26 mouse cellular contexts compared by ENCODE assay signal in genomic region chr5:53200825-53201224, GRCm38 (mm10). TPM values are rescaled to one million over a fixed set of nuclear protein-coding genes. Genes with fewer than 3 reads are reported as not detected.
DNase-seq lines count a peak whose midpoint lies in the region; ATAC-seq and TF ChIP-seq lines count a peak whose summit lies in the region.
"Had no signal": no experiment of that assay in that cellular context is flagged by ENCODE, and none has a peak within 500 bp of the region (broad histone marks: within the 10 kb centered on the region; RNA-seq: fewer than 3 reads in every experiment).

No protein-coding gene starts in this region.

- H3K9ac ChIP-seq in forebrain, postnatal 0 days = no peak overlapping the region
- no peak overlapping the region for H3K9ac ChIP-seq in forebrain, embryonic 11.5 days (ENCODE audit: low read length)
- H3K9ac ChIP-seq: forebrain, embryonic 13.5 days; heart, embryonic 12.5 days; hindbrain, embryonic 15.5 days; liver, embryonic 12.5 days had no signal

- H3K4me1 ChIP-seq in forebrain, postnatal 0 days (ENCODE audit: insufficient read depth) = 0 out of 2 replicates have a peak, but pooled peaks cover 11% of the 10 kb centered on the region
- H3K4me1 ChIP-seq in forebrain, embryonic 11.5 days (replicated peaks; ENCODE audit: control insufficient read depth, insufficient read depth, low read length) = no peaks in the 10 kb centered on the region
- H3K4me1 ChIP-seq: embryonic facial prominence, embryonic 10.5 days; heart, embryonic 12.5 days; liver, embryonic 12.5 days had no signal

- H3K9me3 ChIP-seq in forebrain, postnatal 0 days (ENCODE audit: low read length) = no peaks in the 10 kb centered on the region
- H3K9me3 ChIP-seq in forebrain, embryonic 11.5 days (ENCODE audit: control insufficient read depth, low read length) = no peaks in the 10 kb centered on the region
- H3K9me3 ChIP-seq: embryonic facial prominence, embryonic 10.5 days; forebrain, embryonic 13.5 days; heart, embryonic 12.5 days; hindbrain, embryonic 15.5 days; liver, embryonic 12.5 days had no signal

- TF ChIP-seq CTCF in forebrain, postnatal 0 days (IDR thresholded peaks at IDR 0.05; ENCODE audit: low read depth) = no peak
- no peak for TF ChIP-seq CTCF in layer of hippocampus, adult 2 months (conservative IDR thresholded peaks at IDR 0.05)

- ATAC-seq in forebrain, postnatal 0 days = peak; percentile 23; the same call in 1 of the 2 replicates
- no peak for ATAC-seq in forebrain, embryonic 11.5 days (replicated peaks; ENCODE audit: low FRiP score)
- ATAC-seq: activated CD4-positive, CD25-positive, alpha-beta regulatory T cell, adult 4 months; forebrain, embryonic 13.5 days; intestine, postnatal 0 days; liver, embryonic 12.5 days; midbrain, embryonic 16.5 days had no signal

- no peak overlapping the region for H3K4me3 ChIP-seq in forebrain, postnatal 0 days (ENCODE audit: low read depth, low read length)
- H3K4me3 ChIP-seq in forebrain, embryonic 11.5 days (ENCODE audit: low read depth, low read length) = no peak overlapping the region
- no peak overlapping the region for H3K4me3 ChIP-seq in layer of hippocampus, adult 2 months
- H3K4me3 ChIP-seq: embryonic facial prominence, embryonic 10.5 days; forebrain, embryonic 13.5 days; heart, embryonic 12.5 days; hindbrain, embryonic 15.5 days; liver, embryonic 12.5 days had no signal

- H3K27ac ChIP-seq in forebrain, postnatal 0 days (ENCODE audit: low read depth, low read length) = no peak overlapping the region
- no peak overlapping the region for H3K27ac ChIP-seq in forebrain, embryonic 11.5 days (ENCODE audit: low read depth, low read length)
- peak overlapping the region; percentile 19; the same call in 1 of the 2 replicates for H3K27ac ChIP-seq in layer of hippocampus, adult 2 months
- H3K27ac ChIP-seq: embryonic facial prominence, embryonic 10.5 days; forebrain, embryonic 13.5 days; hindbrain, embryonic 15.5 days; liver, embryonic 12.5 days; stomach, postnatal 0 days had no signal

- no peaks in the 10 kb centered on the region for H3K36me3 ChIP-seq in forebrain, postnatal 0 days (ENCODE audit: insufficient read depth)
- no peaks in the 10 kb centered on the region for H3K36me3 ChIP-seq in forebrain, embryonic 11.5 days (ENCODE audit: control insufficient read depth, insufficient read depth, low read length)
- H3K36me3 ChIP-seq: embryonic facial prominence, embryonic 10.5 days; G1E; heart, embryonic 12.5 days; hindbrain, embryonic 15.5 days; liver, embryonic 12.5 days had no signal

- no peaks in the 10 kb centered on the region for H3K27me3 ChIP-seq in forebrain, postnatal 0 days (ENCODE audit: insufficient read depth, low read length)
- H3K27me3 ChIP-seq in forebrain, embryonic 11.5 days (ENCODE audit: control insufficient read depth, insufficient read depth, low read length) = no peaks in the 10 kb centered on the region
- H3K27me3 ChIP-seq: forebrain, embryonic 13.5 days; heart, embryonic 12.5 days; hindbrain, embryonic 15.5 days; liver, embryonic 12.5 days had no signal

- H3K4me2 ChIP-seq in forebrain, postnatal 0 days (ENCODE audit: low read depth) = no peak overlapping the region
- no peak overlapping the region for H3K4me2 ChIP-seq in forebrain, embryonic 11.5 days (ENCODE audit: low read depth, low read length, severe bottlenecking)
- H3K4me2 ChIP-seq: forebrain, embryonic 13.5 days; heart, embryonic 12.5 days; hindbrain, embryonic 15.5 days; liver, embryonic 12.5 days had no signal

- 70% methylated on average over 10 of the region's 10 CpGs for WGBS in forebrain, postnatal 0 days
- WGBS in forebrain, embryonic 11.5 days = 87% methylated on average over 10 of the region's 10 CpGs

- no peak for DNase-seq in forebrain, postnatal 0 days
- no peak for DNase-seq in forebrain, embryonic 11.5 days (ENCODE audit: low spot score)
- no peak for DNase-seq in layer of hippocampus, adult 2 months (ENCODE audit: low spot score in 2 of 2)
- DNase-seq in layer of hippocampus, adult 18-20 months (ENCODE audit: low spot score in 2 of 2) = no peak
- DNase-seq in cerebellum, adult 18-20 months = peak; percentile 82 to 85
- peak; percentile 82 to 89 for DNase-seq in cerebellum, postnatal 25 days
- DNase-seq in ovary, postnatal 10 days (ENCODE audit: low spot score) = no peak
- no peak for DNase-seq in heart, postnatal 4 days
- DNase-seq: adrenal gland, postnatal 14 days; heart, postnatal 14 days; kidney, postnatal 10 days; lung, adult 2 months; lung, postnatal 36 days; right cerebral cortex, postnatal 4 days had no signal

RNA-seq across cellular contexts. Expression of gene Sel1l3, which starts 12.9 kb away (rescaled TPM):
- 28.7 and 28.8 TPM in 2 replicates for total RNA-seq in forebrain, postnatal 0 days (2014; rRNA removed)
- polyA plus RNA-seq in forebrain, postnatal 0 days (2015; fragmentation: Nextera tagmentation; extraction: Ambion mirVana) = 5.7 and 6.2 TPM in 2 replicates
- 9.1 and 10.4 TPM in 2 replicates for polyA plus RNA-seq in forebrain, embryonic 11.5 days (2014; fragmentation: Nextera tagmentation; extraction: Ambion mirVana)
- 10 to 100 TPM; 38.3 to 40.7 TPM for total RNA-seq in layer of hippocampus, adult 2 months (2021)
- total RNA-seq in layer of hippocampus, adult 18-20 months (2021) = 10 to 100 TPM; 36.1 to 41.7 TPM
- total RNA-seq in heart, postnatal 4 days (2021) = 1 to 10 TPM in 1 of 2 experiments, under 1 TPM in 1; 0.95 to 1.4 TPM
- total RNA-seq: common myeloid progenitor, adult 5-6 weeks; megakaryocyte-erythroid progenitor cell, adult 5-6 weeks had no signal
- polyA plus RNA-seq: activated CD4-positive, CD25-positive, alpha-beta regulatory T cell, adult 4 months; G1E had no signal

Comparison
In these comparisons a context has a peak if more than half of its experiments do, and no peak if none do; other contexts are left out.
1. DNase-seq: peak in cerebellum, adult 18-20 months (2 of 2) and cerebellum, postnatal 25 days (2 of 2); none in forebrain, postnatal 0 days (single experiment), forebrain, embryonic 11.5 days (single experiment), layer of hippocampus, adult 2 months (0 of 2), layer of hippocampus, adult 18-20 months (0 of 2), ovary, postnatal 10 days (single experiment) and heart, postnatal 4 days (single experiment).
2. RNA of gene Sel1l3, which starts 12.9 kb away (total RNA-seq): 36.1 to 41.7 TPM in layer of hippocampus, adult 18-20 months, 38.3 to 40.7 TPM in layer of hippocampus, adult 2 months and 28.7 to 28.8 TPM in forebrain, postnatal 0 days; 0.95 to 1.4 TPM in heart, postnatal 4 days; every median in the first group is over 10 times any median in the second.